Mouse (Mus musculus): ENCODE data around the gene Map3k5.

- no peak for TF ChIP-seq GATA1 (IDR thresholded peaks at IDR 0.05; ENCODE audit: low read length)
- no peak for TF ChIP-seq TAL1 (IDR thresholded peaks at IDR 0.05; ENCODE audit: low read length)
Observed at GRCm38 (mm10) chr10:20169927-20170604, 235.8 kb downstream of the Map3k5 start.
